Comparison of ENCODE assay signal across 8 mouse cellular contexts in the genomic region with DNA sequence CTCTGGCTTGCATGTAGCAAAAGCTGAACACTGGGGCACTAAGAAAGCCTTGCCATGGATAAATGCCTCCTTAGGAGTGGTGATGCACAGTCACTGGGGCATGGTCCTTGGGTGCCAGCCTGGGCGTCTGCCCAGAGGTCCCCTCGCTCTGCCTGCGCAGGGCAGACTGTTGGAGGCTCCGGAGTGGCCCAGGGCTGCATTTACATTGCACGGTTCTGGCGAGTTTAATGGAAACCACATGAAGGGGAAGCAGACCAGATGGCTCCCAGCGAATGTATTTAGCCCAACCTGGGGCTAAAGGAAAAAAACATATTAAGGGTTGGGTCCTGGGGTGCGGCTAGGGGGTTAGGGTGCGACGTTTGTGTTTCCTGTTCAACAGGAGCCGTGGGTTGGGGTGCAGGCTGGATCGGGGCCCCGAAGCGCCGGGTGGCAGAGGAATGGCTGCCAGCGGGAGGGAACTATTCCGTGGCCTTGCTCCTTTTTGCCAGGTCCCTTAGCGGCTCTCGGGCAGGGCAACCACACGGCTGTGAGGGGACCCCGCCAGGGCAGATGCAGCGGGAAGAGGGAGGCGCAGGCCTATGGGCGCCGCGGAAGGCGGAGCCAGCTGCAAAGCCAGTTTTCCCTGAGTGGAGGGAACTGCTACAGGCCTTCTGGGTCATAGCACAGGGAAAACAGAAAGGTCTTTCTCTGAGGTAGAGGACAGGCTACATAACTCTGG. TPM values are rescaled to one million over a fixed set of nuclear protein-coding genes. Genes with fewer than 3 reads are reported as not detected.
DNase-seq lines count a peak whose midpoint lies in the region; ATAC-seq and TF ChIP-seq lines count a peak whose summit lies in the region.

No protein-coding gene starts in this region.

- peaks cover 14% of the 10 kb centered on the region for H3K4me1 ChIP-seq in lung, embryonic 14.5 days (ENCODE audit: insufficient read depth)
- H3K4me1 ChIP-seq in olfactory bulb, adult 2 months (ENCODE audit: control insufficient read depth, insufficient read depth, low read length) = peaks cover 11% of the 10 kb centered on the region

- H3K9me3 ChIP-seq in lung, embryonic 14.5 days (ENCODE audit: low read depth, low read length) = no peaks in the 10 kb centered on the region

- 5% methylated on average over 27 of the region's 27 CpGs for WGBS in lung, embryonic 14.5 days
- 12% methylated on average over 27 of the region's 27 CpGs for WGBS in olfactory bulb, adult 2 months

- DNase-seq in 3T3-L1 (ENCODE audit: low read depth, low spot score) = peak; percentile 80
- DNase-seq in NIH3T3 (ENCODE audit: low read depth) = peak; percentile 87
- peak; percentile 63 to 69 for DNase-seq in cerebellum, postnatal 36 days
- peak; percentile 76 for DNase-seq in lung, embryonic 14.5 days
- DNase-seq in spleen, adult 18-20 months = no peak

- H3K4me2 ChIP-seq in lung, embryonic 14.5 days = peak overlapping the region; percentile 78

- no peaks in the 10 kb centered on the region for H3K27me3 ChIP-seq in lung, embryonic 14.5 days (ENCODE audit: insufficient read depth, low read length)

- H3K4me3 ChIP-seq in lung, embryonic 14.5 days (ENCODE audit: low read depth, low read length) = peak overlapping the region; percentile 32
- peak overlapping the region; percentile 43 for H3K4me3 ChIP-seq in olfactory bulb, adult 2 months (ENCODE audit: insufficient read depth, low read depth, low read length)

- ATAC-seq in granulocyte monocyte progenitor cell, adult 5-6 weeks (replicated peaks; ENCODE audit: poor library complexity, severe bottlenecking) = peak; percentile 83
- ATAC-seq in inflammation-experienced regulatory T-cells, adult 6 months = peak; percentile 56
- peak; percentile 81 for ATAC-seq in lung, embryonic 14.5 days (ENCODE audit: insufficient read depth)

- no peak for TF ChIP-seq CTCF in lung, embryonic 14.5 days (IDR thresholded peaks at IDR 0.05; ENCODE audit: low read depth)
- TF ChIP-seq CTCF in olfactory bulb, adult 2 months (IDR thresholded peaks at IDR 0.05; ENCODE audit: insufficient read depth, low read depth, low read length) = no peak

- H3K36me3 ChIP-seq in lung, embryonic 14.5 days (ENCODE audit: insufficient read depth) = no peaks in the 10 kb centered on the region

- no peak for TF ChIP-seq POLR2A in olfactory bulb, adult 2 months (IDR thresholded peaks at IDR 0.05; ENCODE audit: insufficient read depth, low read depth, low read length)

- H3K9ac ChIP-seq in lung, embryonic 14.5 days = peak overlapping the region; percentile 58

- H3K27ac ChIP-seq in lung, embryonic 14.5 days (ENCODE audit: low read depth) = peak overlapping the region; percentile 81
- H3K27ac ChIP-seq in olfactory bulb, adult 2 months (ENCODE audit: insufficient read depth, low read depth, low read length) = no peak overlapping the region

RNA-seq across cellular contexts. Expression of gene 1700011L22Rik, which starts 38.6 kb away (rescaled TPM):
- not detected in 2 replicates for total RNA-seq in granulocyte monocyte progenitor cell, adult 5-6 weeks (2014; fragmentation: Nextera tagmentation)
- not detected in 2 replicates for total RNA-seq in granulocyte monocyte progenitor cell, adult 5-6 weeks (2017)
- polyA plus RNA-seq in inflammation-experienced regulatory T-cells, adult 6 months (2017; shearing (Covaris generic)) = not detected
- not detected in 2 replicates for polyA plus RNA-seq in lung, embryonic 14.5 days (2014; fragmentation: Nextera tagmentation; extraction: Ambion mirVana)
- polyA plus RNA-seq in olfactory bulb, adult 2 months (2012; ENCODE audit: insufficient read depth, insufficient read length, low replicate concordance, missing spikeins) = not detected in 2 replicates

Comparison
In these comparisons a context has a peak if more than half of its experiments do, and no peak if none do; other contexts are left out.
1. DNase-seq: peak in 3T3-L1 (single experiment), NIH3T3 (single experiment), cerebellum, postnatal 36 days (2 of 2) and lung, embryonic 14.5 days (single experiment); none in spleen, adult 18-20 months (0 of 2).
2. Peak in every context shown above with its lines, with median percentiles within 50 percentile points of each other: ATAC-seq.